ENCODE assay signal across 34 mouse cellular contexts in genomic region chr8:106039605-106040004, GRCm38 (mm10). TPM values are rescaled to one million over a fixed set of nuclear protein-coding genes. Genes with fewer than 3 reads are reported as not detected.
A peak's percentile ranks its signal among the peaks of the same experiment; 100 is the strongest.
DNase-seq lines count a peak whose midpoint lies in the region; ATAC-seq and TF ChIP-seq lines count a peak whose summit lies in the region.
"Had no signal": no experiment of that assay in that cellular context is flagged by ENCODE, and none has a peak within 500 bp of the region (broad histone marks: within the 10 kb centered on the region; RNA-seq: fewer than 3 reads in every experiment).

No protein-coding gene starts in this region.

- 0 out of 2 replicates have a peak overlapping the region, but pooled peaks have one; percentile 7 for H3K27ac ChIP-seq in bone marrow macrophage, adult 2 months (ENCODE audit: insufficient read depth, low read depth, low read length)
- H3K27ac ChIP-seq in forebrain, embryonic 16.5 days (ENCODE audit: low read length): no peak overlapping the region
- H3K27ac ChIP-seq: embryonic facial prominence, embryonic 10.5 days; embryonic facial prominence, embryonic 13.5 days; forebrain, embryonic 12.5 days; forebrain, embryonic 15.5 days; gastrocnemius, adult 2 months; heart, embryonic 15.5 days; hindbrain, embryonic 14.5 days; hindbrain, postnatal 0 days had no signal

- peak; percentile 44 for DNase-seq in A20 (ENCODE audit: low read depth, low spot score)
- no peak for DNase-seq in spleen, postnatal 10 days (ENCODE audit: low spot score in 2 of 2)
- DNase-seq in thymus, postnatal 0 days (ENCODE audit: low spot score): no peak
- DNase-seq in layer of hippocampus, adult 18-20 months (ENCODE audit: low spot score in 2 of 2): no peak
- DNase-seq: adrenal gland, postnatal 10 days; adrenal gland, postnatal 36 days; cerebellum, adult 11 months; cerebellum, adult 2 months; cerebellum, adult 9-11 months; cerebellum, postnatal 25 days; embryo, embryonic 11 days; gastrocnemius, adult 2 months; gastrocnemius, postnatal 14 days; heart, adult 18-20 months; heart, postnatal 10 days; heart, postnatal 36 days had no signal

- no peak for TF ChIP-seq CTCF in bone marrow macrophage, adult 2 months (IDR thresholded peaks at IDR 0.05; ENCODE audit: low read depth, low read length)

- H3K27me3 ChIP-seq in forebrain, embryonic 16.5 days (replicated peaks; ENCODE audit: control insufficient read depth, insufficient read depth, low read length): no peaks in the 10 kb centered on the region
- H3K27me3 ChIP-seq: embryonic facial prominence, embryonic 13.5 days; forebrain, embryonic 12.5 days; forebrain, embryonic 15.5 days; heart, embryonic 12.5 days; heart, embryonic 15.5 days had no signal

- H3K4me3 ChIP-seq in bone marrow macrophage, adult 2 months (ENCODE audit: insufficient read depth, low read length): no peak overlapping the region
- H3K4me3 ChIP-seq in forebrain, embryonic 16.5 days (replicated peaks; ENCODE audit: low read length): no peak overlapping the region
- H3K4me3 ChIP-seq: embryonic facial prominence, embryonic 10.5 days; embryonic facial prominence, embryonic 13.5 days; erythroblast, embryonic 14.5 days; forebrain, embryonic 12.5 days; forebrain, embryonic 15.5 days; gastrocnemius, adult 2 months; heart, embryonic 12.5 days; heart, embryonic 15.5 days had no signal

- no peak overlapping the region for H3K4me2 ChIP-seq in forebrain, embryonic 16.5 days (ENCODE audit: low read length)
- H3K4me2 ChIP-seq: embryonic facial prominence, embryonic 13.5 days; forebrain, embryonic 12.5 days; forebrain, embryonic 15.5 days; heart, embryonic 12.5 days; heart, embryonic 15.5 days; hindbrain, embryonic 14.5 days had no signal

- H3K9me3 ChIP-seq in forebrain, embryonic 16.5 days (ENCODE audit: control insufficient read depth, low read length): no peaks in the 10 kb centered on the region
- H3K9me3 ChIP-seq: embryonic facial prominence, embryonic 10.5 days; embryonic facial prominence, embryonic 13.5 days; forebrain, embryonic 12.5 days; forebrain, embryonic 15.5 days; heart, embryonic 12.5 days; heart, embryonic 15.5 days had no signal

- no peak overlapping the region for H3K9ac ChIP-seq in forebrain, embryonic 16.5 days (replicated peaks; ENCODE audit: low read depth, low read length)
- H3K9ac ChIP-seq: embryonic facial prominence, embryonic 13.5 days; forebrain, embryonic 12.5 days; forebrain, embryonic 15.5 days; heart, embryonic 12.5 days; heart, embryonic 15.5 days; hindbrain, embryonic 14.5 days had no signal

- 93% methylated on average over 4 of the region's 4 CpGs for WGBS in forebrain, embryonic 16.5 days

- no peak for TF ChIP-seq POLR2A in bone marrow macrophage, adult 2 months (IDR thresholded peaks at IDR 0.05; ENCODE audit: borderline replicate concordance, low read depth, low read length)

- H3K36me3 ChIP-seq in forebrain, embryonic 16.5 days (ENCODE audit: control insufficient read depth, insufficient read depth): 0 out of 2 replicates have a peak, but pooled peaks cover 3% of the 10 kb centered on the region
- H3K36me3 ChIP-seq: heart, embryonic 15.5 days had no signal

- H3K4me1 ChIP-seq in bone marrow macrophage, adult 2 months (ENCODE audit: control insufficient read depth, insufficient read depth, low read length): peaks cover 21% of the 10 kb centered on the region
- H3K4me1 ChIP-seq in forebrain, embryonic 16.5 days (replicated peaks; ENCODE audit: control insufficient read depth, insufficient read depth, low read length): no peaks in the 10 kb centered on the region
- H3K4me1 ChIP-seq: embryonic facial prominence, embryonic 13.5 days; forebrain, embryonic 12.5 days; forebrain, embryonic 15.5 days; heart, embryonic 15.5 days had no signal

- peak; percentile 82 for ATAC-seq in megakaryocyte, adult 5-6 weeks (ENCODE audit: poor library complexity, severe bottlenecking)
- ATAC-seq in monocyte, adult 5-6 weeks (replicated peaks; ENCODE audit: insufficient number of reproducible peaks, low FRiP score, low TSS enrichment, poor library complexity, severe bottlenecking): peak; percentile 75
- no peak for ATAC-seq in forebrain, embryonic 16.5 days
- ATAC-seq: CD4-positive, CD25-positive, alpha-beta regulatory T cell, adult 4 months; forebrain, embryonic 15.5 days; hindbrain, postnatal 0 days; inflammation-experienced regulatory T-cells, adult 6 months had no signal

RNA-seq across cellular contexts. Expression of gene Nfatc3, which starts 19.0 kb away (rescaled TPM):
- polyA plus RNA-seq in bone marrow macrophage, adult 2 months (2012; ENCODE audit: insufficient read depth, insufficient read length, missing spikeins): 28.3 and 31.9 TPM in 2 replicates
- 104 and 108 TPM in 2 replicates for total RNA-seq in megakaryocyte, adult 5-6 weeks (2015)
- 26.5 and 38.4 TPM in 2 replicates for total RNA-seq in megakaryocyte, adult 5-6 weeks (2017)
- total RNA-seq in monocyte, adult 5-6 weeks (2017): 69.7 to 114 TPM (median 95.6 TPM) in 3 replicates
- polyA plus RNA-seq in thymus, postnatal 0 days (2015; fragmentation: Nextera tagmentation; extraction: Ambion mirVana): 19.7 and 26.6 TPM in 2 replicates
- 3.2 and 5.3 TPM in 2 replicates for polyA plus RNA-seq in forebrain, embryonic 16.5 days (2015; fragmentation: Nextera tagmentation; extraction: Ambion mirVana)
- 10 to 100 TPM; 10.9 to 12.0 TPM for total RNA-seq in layer of hippocampus, adult 18-20 months (2021)

RNA-seq across cellular contexts. Expression of gene Ddx28, which starts 27.9 kb away (rescaled TPM):
- polyA plus RNA-seq in bone marrow macrophage, adult 2 months (2012; ENCODE audit: insufficient read depth, insufficient read length, missing spikeins): 10.1 and 12.0 TPM in 2 replicates
- total RNA-seq in megakaryocyte, adult 5-6 weeks (2015): 8.8 and 9.6 TPM in 2 replicates
- 13.7 and 13.9 TPM in 2 replicates for total RNA-seq in megakaryocyte, adult 5-6 weeks (2017)
- 25.7 to 34.8 TPM (median 33.9 TPM) in 3 replicates for total RNA-seq in monocyte, adult 5-6 weeks (2017)
- polyA plus RNA-seq in thymus, postnatal 0 days (2015; fragmentation: Nextera tagmentation; extraction: Ambion mirVana): 21.3 and 21.7 TPM in 2 replicates
- 20.3 and 22.8 TPM in 2 replicates for polyA plus RNA-seq in forebrain, embryonic 16.5 days (2015; fragmentation: Nextera tagmentation; extraction: Ambion mirVana)
- 10 to 100 TPM; 14.3 to 15.4 TPM for total RNA-seq in layer of hippocampus, adult 18-20 months (2021)

RNA-seq across cellular contexts. Expression of gene Dpep2nb, which starts 33.8 kb away (rescaled TPM):
- not detected in 2 replicates for polyA plus RNA-seq in bone marrow macrophage, adult 2 months (2012; ENCODE audit: insufficient read depth, insufficient read length, missing spikeins)
- 0.20 TPM in 1 of 2 replicates, not detected in the other for total RNA-seq in megakaryocyte, adult 5-6 weeks (2015)
- not detected in 2 replicates for total RNA-seq in megakaryocyte, adult 5-6 weeks (2017)
- 1.2 to 2.1 TPM (median 1.3 TPM) in 3 replicates for total RNA-seq in monocyte, adult 5-6 weeks (2017)
- polyA plus RNA-seq in thymus, postnatal 0 days (2015; fragmentation: Nextera tagmentation; extraction: Ambion mirVana): 0.20 TPM in 1 of 2 replicates, not detected in the other
- polyA plus RNA-seq in forebrain, embryonic 16.5 days (2015; fragmentation: Nextera tagmentation; extraction: Ambion mirVana): not detected in 2 replicates
- not detected for total RNA-seq in layer of hippocampus, adult 18-20 months (2021)
- total RNA-seq: adrenal gland, adult 18-20 months; adrenal gland, postnatal 10 days; ES-E14; gastrocnemius, adult 2 months; gastrocnemius, postnatal 14 days; gastrocnemius, postnatal 4 days; heart, adult 18-20 months; heart, postnatal 10 days; heart, postnatal 36 days; hindbrain, postnatal 0 days had no signal
- polyA plus RNA-seq: CD4-positive, CD25-positive, alpha-beta regulatory T cell, adult 4 months; cerebellum, adult 2 months; embryonic facial prominence, embryonic 10.5 days; embryonic facial prominence, embryonic 13.5 days; erythroblast, embryonic 14.5 days; forebrain, embryonic 12.5 days; forebrain, embryonic 15.5 days; heart, embryonic 12.5 days; heart, embryonic 15.5 days; hindbrain, embryonic 14.5 days; hindbrain, postnatal 0 days; inflammation-experienced regulatory T-cells, adult 6 months had no signal

RNA-seq across cellular contexts. Expression of gene Dus2, which starts 48.5 kb away (rescaled TPM):
- 6.1 and 8.3 TPM in 2 replicates for polyA plus RNA-seq in bone marrow macrophage, adult 2 months (2012; ENCODE audit: insufficient read depth, insufficient read length, missing spikeins)
- 3.8 and 4.3 TPM in 2 replicates for total RNA-seq in megakaryocyte, adult 5-6 weeks (2015)
- 6.0 and 6.9 TPM in 2 replicates for total RNA-seq in megakaryocyte, adult 5-6 weeks (2017)
- 4.4 to 16.1 TPM (median 14.3 TPM) in 3 replicates for total RNA-seq in monocyte, adult 5-6 weeks (2017)
- 25.6 TPM in 2 replicates for polyA plus RNA-seq in thymus, postnatal 0 days (2015; fragmentation: Nextera tagmentation; extraction: Ambion mirVana)
- 22.3 and 25.8 TPM in 2 replicates for polyA plus RNA-seq in forebrain, embryonic 16.5 days (2015; fragmentation: Nextera tagmentation; extraction: Ambion mirVana)
- total RNA-seq in layer of hippocampus, adult 18-20 months (2021): 10 to 100 TPM; 15.6 to 16.2 TPM
